Mouse (Mus musculus): ENCODE data around the gene Mbd3l2. TPM values are rescaled to one million over a fixed set of nuclear protein-coding genes. Genes with fewer than 3 reads are reported as not detected.

Mbd3l2 gene
- polyA plus RNA-seq (2014; fragmentation: Illumina TruSeq; extraction: RNeasy Lipid Tissue Mini Kit (QIAGEN cat#74804); ENCODE audit: low read depth, low replicate concordance) = not detected

GRCm38 (mm10) chr9:18430354-18430753, at the start of gene Mbd3l2:
Mbd3l2 (plus strand) TSS chr9:18430654.

GRCm38 (mm10) chr9:18402895-18403294, 27.6 kb upstream of the Mbd3l2 start, which contains the start of gene Naalad2:
Naalad2 (minus strand) TSS chr9:18402995.

GRCm38 (mm10) chr9:18404118-18404517, 26.3 kb upstream of the Mbd3l2 start, which contains the start of gene Ubtfl1:
Ubtfl1 (plus strand) TSS chr9:18404418.

GRCm38 (mm10) chr9:18478168-18478567, 47.7 kb downstream of the Mbd3l2 start, which contains the start of the genes Zfp558 and Mbd3l1:
Zfp558 (minus strand) TSS chr9:18478268.
Mbd3l1 (plus strand) TSS chr9:18478359.

Other genes with a start within 250 kb of the Mbd3l2 start
- gene Chordc1, start 138.5 kb upstream of the Mbd3l2 start, polyA plus RNA-seq (2014; fragmentation: Illumina TruSeq; extraction: RNeasy Lipid Tissue Mini Kit (QIAGEN cat#74804); ENCODE audit: low read depth, low replicate concordance) = 176 TPM
- gene Naalad2, start 27.7 kb upstream of the Mbd3l2 start, polyA plus RNA-seq (2014; fragmentation: Illumina TruSeq; extraction: RNeasy Lipid Tissue Mini Kit (QIAGEN cat#74804); ENCODE audit: low read depth, low replicate concordance) = 10.8 TPM
- gene Ubtfl1, start 26.2 kb upstream of the Mbd3l2 start, polyA plus RNA-seq (2014; fragmentation: Illumina TruSeq; extraction: RNeasy Lipid Tissue Mini Kit (QIAGEN cat#74804); ENCODE audit: low read depth, low replicate concordance) = not detected
- gene Zfp558, start 47.6 kb downstream of the Mbd3l2 start, polyA plus RNA-seq (2014; fragmentation: Illumina TruSeq; extraction: RNeasy Lipid Tissue Mini Kit (QIAGEN cat#74804); ENCODE audit: low read depth, low replicate concordance) = 7.2 TPM
- gene Mbd3l1, start 47.7 kb downstream of the Mbd3l2 start, polyA plus RNA-seq (2014; fragmentation: Illumina TruSeq; extraction: RNeasy Lipid Tissue Mini Kit (QIAGEN cat#74804); ENCODE audit: low read depth, low replicate concordance) = not detected
- not detected for gene Muc16, start 243.9 kb downstream of the Mbd3l2 start, polyA plus RNA-seq (2014; fragmentation: Illumina TruSeq; extraction: RNeasy Lipid Tissue Mini Kit (QIAGEN cat#74804); ENCODE audit: low read depth, low replicate concordance)

Measured in kidney, adult 10 weeks (tissue).